Mouse (Mus musculus): ENCODE results near the gene Olfr46. TPM values are rescaled to one million over a fixed set of nuclear protein-coding genes. Genes with fewer than 3 reads are reported as not detected.
"Not testable (repeated sequence)": the region's sequence is repeated elsewhere in the genome, so short reads cannot be mapped to it uniquely, and the experiment has no call there.

Olfr46 gene
- polyA plus RNA-seq (2012; rRNA removed): not detected in 2 replicates

DNA sequence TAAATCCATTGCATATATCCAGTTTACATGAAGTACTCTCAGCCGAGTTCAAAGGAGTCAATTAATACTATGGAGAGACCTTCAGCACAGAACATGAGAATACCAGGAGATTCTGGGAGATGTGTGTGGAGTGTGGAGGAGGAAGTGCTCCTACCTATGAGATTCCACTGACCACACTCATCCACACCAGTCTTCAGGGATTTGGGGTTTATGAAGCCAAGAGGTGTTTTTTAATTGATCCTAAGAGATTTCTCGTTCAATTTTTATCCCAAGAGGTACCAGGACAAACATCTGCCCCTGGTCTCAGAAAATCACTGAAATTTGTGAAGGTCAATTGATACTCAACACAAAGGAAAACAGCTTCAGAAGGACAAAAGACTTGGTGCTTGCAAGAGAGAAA is at the start of gene Olfr46:
TSS of gene Olfr46 (plus strand) at position 301 of the 400 bp plus-strand sequence.
- DNase-seq (ENCODE audit: low read depth): not testable (repeated sequence)

DNA sequence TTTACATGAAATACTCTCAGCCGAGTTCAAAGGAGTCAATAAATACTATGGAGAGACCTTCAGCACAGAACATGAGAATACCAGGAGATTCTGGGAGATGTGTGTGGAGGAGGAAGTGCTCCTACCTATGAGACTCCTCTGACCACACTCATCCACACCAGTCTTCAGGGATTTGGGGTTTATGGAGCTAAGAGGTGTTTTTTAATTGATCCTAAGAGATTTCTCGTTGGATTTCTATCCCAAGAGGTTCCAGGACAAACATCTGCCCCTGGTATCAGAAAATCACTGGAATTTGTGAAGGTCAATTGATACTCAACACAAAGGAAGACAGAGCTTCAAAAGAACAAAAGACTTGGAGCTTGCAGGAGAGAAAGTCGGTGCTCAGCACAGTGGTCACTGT is 33.5 kb upstream of the Olfr46 start, which contains the start of gene Olfr538:
TSS of gene Olfr538 (plus strand) at position 301 of the 400 bp plus-strand sequence.
- DNase-seq (ENCODE audit: low read depth): no peak

DNA sequence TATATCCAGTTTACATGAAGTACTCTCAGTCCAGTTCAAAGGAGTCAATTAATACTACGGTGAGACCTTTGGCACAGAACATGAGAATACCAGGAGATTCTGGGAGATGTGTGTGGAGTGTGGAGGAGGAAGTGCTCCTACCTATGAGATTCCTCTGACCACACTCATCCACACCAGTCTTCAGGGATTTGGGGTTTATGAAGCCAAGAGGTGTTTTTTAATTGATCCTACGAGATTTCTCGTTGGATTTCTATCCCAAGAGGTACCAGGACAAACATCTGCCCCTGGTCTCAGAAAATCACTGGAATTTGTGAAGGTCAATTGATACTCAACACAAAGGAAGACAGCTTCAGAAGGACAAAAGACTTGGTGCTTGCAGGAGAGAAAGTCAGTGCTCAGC is 27.6 kb downstream of the Olfr46 start, which contains the start of gene Olfr61:
TSS of gene Olfr61 (plus strand) at position 301 of the 400 bp plus-strand sequence.
- not testable (repeated sequence) for DNase-seq (ENCODE audit: low read depth)

DNA sequence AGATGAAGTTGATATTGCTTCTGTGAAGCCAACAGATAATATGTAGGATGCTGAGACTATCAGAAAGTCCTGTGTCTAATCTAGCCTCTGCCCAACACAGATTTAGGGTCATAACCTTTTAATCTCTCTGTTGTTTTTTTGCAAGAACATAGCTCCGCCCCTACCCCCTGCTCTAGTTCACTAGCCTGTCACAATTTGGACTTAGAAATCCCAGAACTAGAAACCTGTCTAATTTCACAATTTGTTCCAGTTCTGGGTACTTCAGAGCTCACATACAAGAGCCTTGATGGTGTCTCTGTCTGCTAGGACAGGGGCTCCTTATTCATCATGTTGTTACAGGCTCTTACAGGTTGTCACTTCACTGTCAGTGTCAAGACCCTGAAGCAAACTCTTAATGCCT is 29.5 kb downstream of the Olfr46 start:
- no peak for DNase-seq (ENCODE audit: low read depth)

DNA sequence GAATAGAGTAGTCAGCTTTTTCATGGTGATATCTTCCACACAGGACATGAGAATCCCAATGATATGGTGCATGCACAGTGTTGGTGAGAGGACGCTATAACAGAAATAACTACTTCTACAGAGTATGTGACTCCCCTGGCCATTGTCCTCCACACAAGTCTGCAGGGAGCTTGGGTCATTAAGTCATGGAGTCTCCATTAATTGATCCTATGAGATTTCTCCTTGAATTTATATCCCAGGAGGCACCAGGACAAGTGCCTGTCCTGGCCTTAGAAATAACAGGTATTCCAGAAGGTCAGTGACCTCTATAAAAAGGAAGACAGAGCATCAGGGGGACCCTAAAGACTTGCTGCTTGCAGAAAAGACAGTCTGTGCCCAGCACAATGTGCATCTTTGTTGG is 45.1 kb downstream of the Olfr46 start, which contains the start of gene Olfr53:
TSS of gene Olfr53 (plus strand) at position 301 of the 400 bp plus-strand sequence.
- no peak for DNase-seq (ENCODE audit: low read depth)

DNA sequence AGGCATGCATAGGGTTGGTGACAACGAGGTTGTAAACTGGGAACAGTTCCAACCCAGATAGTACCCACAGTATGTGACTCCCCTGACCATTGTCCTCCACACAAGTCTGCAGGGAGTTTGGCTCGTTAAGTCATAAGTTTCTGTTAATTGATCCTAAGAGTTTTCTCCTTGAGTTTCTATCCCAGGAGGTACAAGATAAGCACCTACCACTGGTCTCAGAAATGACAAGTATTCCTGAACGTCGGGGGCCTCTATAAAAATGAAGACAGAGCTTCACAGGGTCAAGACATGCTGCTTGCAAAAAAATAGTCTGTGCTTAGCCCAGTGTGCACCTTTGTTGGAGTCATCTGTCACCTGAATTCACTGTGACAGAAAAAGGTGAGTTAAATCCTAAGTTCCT is 58.6 kb downstream of the Olfr46 start, which contains the start of gene Olfr539:
TSS of gene Olfr539 (plus strand) at position 301 of the 400 bp plus-strand sequence.
- no peak for DNase-seq (ENCODE audit: low read depth)

Other genes starting within 250 kb of the Olfr46 start
- not detected in 2 replicates for gene Olfr60, start 239.6 kb upstream of the Olfr46 start, polyA plus RNA-seq (2012; rRNA removed)
- not detected in 2 replicates for gene Olfr530, start 224.9 kb upstream of the Olfr46 start, polyA plus RNA-seq (2012; rRNA removed)
- gene Olfr531, start 198.4 kb upstream of the Olfr46 start, polyA plus RNA-seq (2012; rRNA removed): not detected in 2 replicates
- not detected in 2 replicates for gene Olfr532, start 179.6 kb upstream of the Olfr46 start, polyA plus RNA-seq (2012; rRNA removed)
- not detected in 2 replicates for gene Olfr533, start 137.9 kb upstream of the Olfr46 start, polyA plus RNA-seq (2012; rRNA removed)
- gene Olfr535, start 117.1 kb upstream of the Olfr46 start, polyA plus RNA-seq (2012; rRNA removed): not detected in 2 replicates
- gene Olfr536, start 93.9 kb upstream of the Olfr46 start, polyA plus RNA-seq (2012; rRNA removed): 0.04 and 0.11 TPM in 2 replicates
- not detected in 2 replicates for gene Olfr538, start 33.4 kb upstream of the Olfr46 start, polyA plus RNA-seq (2012; rRNA removed)
- gene Olfr61, start 27.7 kb downstream of the Olfr46 start, polyA plus RNA-seq (2012; rRNA removed): not detected in 2 replicates
- not detected in 2 replicates for gene Olfr53, start 45.2 kb downstream of the Olfr46 start, polyA plus RNA-seq (2012; rRNA removed)
- gene Olfr539, start 58.7 kb downstream of the Olfr46 start, polyA plus RNA-seq (2012; rRNA removed): not detected in 2 replicates
- not detected in 2 replicates for gene Olfr45, start 80.7 kb downstream of the Olfr46 start, polyA plus RNA-seq (2012; rRNA removed)
- gene Olfr541, start 96.0 kb downstream of the Olfr46 start, polyA plus RNA-seq (2012; rRNA removed): not detected in 2 replicates
- 82.4 and 284 TPM in 2 replicates for gene Cyp2e1, start 162.5 kb downstream of the Olfr46 start, polyA plus RNA-seq (2012; rRNA removed)
- 0.68 and 1.2 TPM in 2 replicates for gene Syce1, start 186.6 kb downstream of the Olfr46 start, polyA plus RNA-seq (2012; rRNA removed)
- gene Zfp941, start 220.9 kb downstream of the Olfr46 start, polyA plus RNA-seq (2012; rRNA removed): 0.20 and 0.30 TPM in 2 replicates
- gene Urah, start 233.7 kb downstream of the Olfr46 start, polyA plus RNA-seq (2012; rRNA removed): 2.0 and 2.1 TPM in 2 replicates
- 1.6 and 1.8 TPM in 2 replicates for gene Scgb1c1, start 244.3 kb downstream of the Olfr46 start, polyA plus RNA-seq (2012; rRNA removed)
- 0.74 and 1.2 TPM in 2 replicates for gene Odf3, start 246.5 kb downstream of the Olfr46 start, polyA plus RNA-seq (2012; rRNA removed)